Mouse (Mus musculus) bone marrow, adult 2 months (tissue): ENCODE measurements around the gene Gm3415. TPM values are rescaled to one million over a fixed set of nuclear protein-coding genes. Genes with fewer than 3 reads are reported as not detected.

Experiments
- H3K27ac ChIP-seq: fragments of 200-500 bp; 2 replicates; pipeline ENCODE4 v1.5.1; 2012; ENCODE audit warnings: low read depth, mild to moderate bottlenecking, control low read depth, inconsistent platforms, low read length; ENCODE audit not compliant: control insufficient read depth, poor library complexity, insufficient read depth
- H3K4me1 ChIP-seq: fragments of 200-500 bp; 2 replicates; pipeline ENCODE4 v1.6.1; 2011; ENCODE audit warnings: low read length; ENCODE audit not compliant: control insufficient read depth, insufficient read depth
- H3K4me3 ChIP-seq: fragments of 200-500 bp; replicated peaks from 2 replicates; pipeline ENCODE3; 2011; ENCODE audit warnings: mild to moderate bottlenecking, low read depth, low read length, control low read depth; ENCODE audit not compliant: control insufficient read depth
- CTCF ChIP-seq: fragments of 200-500 bp; IDR thresholded peaks from 2 replicates; pipeline ENCODE4 v1.5.1; 2011; ENCODE audit warnings: low read length, control low read depth; ENCODE audit not compliant: control insufficient read depth, insufficient read depth
- POLR2A ChIP-seq: fragments of 200-500 bp; IDR thresholded peaks from 2 replicates; pipeline ENCODE4 v1.6.1; 2011; ENCODE audit warnings: low read depth, mild to moderate bottlenecking, control low read depth, low read length, borderline replicate concordance; ENCODE audit not compliant: control insufficient read depth
- WGBS: fragments of 180-500 bp; shearing (Covaris S2); methylation state at CpG from one replicate; pipeline ENCODE4 v1.1.7; 2018; 5-methylcytosine and 5-hydroxymethylcytosine counted together
- polyA plus RNA-seq: library from polyadenylated mRNA; stranded (reverse); fragments of >200 nt; gene quantifications from 2 replicates; pipeline ENCODE4 v1.2.4, GENCODE M21; 2011; ENCODE audit warnings: low replicate concordance; ENCODE audit not compliant: missing spikeins, insufficient read depth, insufficient read length

The Gm3415 gene
- polyA plus RNA-seq, 1 experiment: not detected

GRCm38 (mm10) chr5:146576668-146577067 lies 20.7 kb downstream of the Gm3415 start:
- no peak for TF ChIP-seq POLR2A
- TF ChIP-seq CTCF: peak; percentile 36; the same call in 1 of the 2 replicates
- Histone ChIP-seq H3K4me1 (no peaks in the 10 kb centered on the region), H3K4me3 (no peak overlapping the region), H3K27ac (no peak overlapping the region)
- WGBS: 80% methylated on average over 3 of the region's 3 CpGs

- TF ChIP-seq POLR2A: no peak
- TF ChIP-seq CTCF: no peak
- no peak overlapping the region for H3K27ac ChIP-seq
- no peak overlapping the region for H3K4me3 ChIP-seq
- no peaks in the 10 kb centered on the region; the same call in 1 of the 2 replicates for H3K4me1 ChIP-seq
- WGBS: 9% methylated on average over 10 of the region's 10 CpGs
These were observed 28.2 kb downstream of the Gm3415 start for GRCm38 (mm10) chr5:146584156-146584477.

GRCm38 (mm10) chr5:146584478-146585306 lies 28.8 kb downstream of the Gm3415 start, which contains the start of gene Gpr12:
Gpr12 (minus strand) TSS chr5:146585239.
- H3K4me1 ChIP-seq: no peaks in the 10 kb centered on the region; the same call in 1 of the 2 replicates
- H3K4me3 ChIP-seq: peak within 1 kb of the TSS; percentile 23
- TF ChIP-seq POLR2A (no peak), CTCF (no peak)
- WGBS: 3% methylated on average over 64 of the region's 64 CpGs
- no peak within 1 kb of the TSS; the same call in 1 of the 2 replicates for H3K27ac ChIP-seq

GRCm38 (mm10) chr5:146585307-146585651 lies 29.3 kb downstream of the Gm3415 start:
- no peaks in the 10 kb centered on the region; the same call in 1 of the 2 replicates for H3K4me1 ChIP-seq
- TF ChIP-seq POLR2A (no peak), CTCF (no peak)
- 1% methylated on average over 10 of the region's 10 CpGs for WGBS
- H3K4me3 ChIP-seq: no peak overlapping the region
- no peak overlapping the region for H3K27ac ChIP-seq

GRCm38 (mm10) chr5:146586357-146587070 lies 30.6 kb downstream of the Gm3415 start:
- no peak for TF ChIP-seq CTCF
- TF ChIP-seq POLR2A: no peak
- no peaks in the 10 kb centered on the region; the same call in 1 of the 2 replicates for H3K4me1 ChIP-seq
- no peak overlapping the region for H3K4me3 ChIP-seq
- 65% methylated on average over 8 of the region's 8 CpGs for WGBS
- no peak overlapping the region for H3K27ac ChIP-seq

- H3K27ac ChIP-seq: no peak overlapping the region
- no peaks in the 10 kb centered on the region; the same call in 1 of the 2 replicates for H3K4me1 ChIP-seq
- no peak overlapping the region for H3K4me3 ChIP-seq
- no peak for TF ChIP-seq POLR2A
- TF ChIP-seq CTCF: no peak
- WGBS: 54% methylated on average over 4 of the region's 4 CpGs
These were observed 35.1 kb downstream of the Gm3415 start for GRCm38 (mm10) chr5:146590987-146591386.

- TF ChIP-seq CTCF: no peak
- no peak for TF ChIP-seq POLR2A
- H3K4me1 ChIP-seq: no peaks in the 10 kb centered on the region; the same call in 1 of the 2 replicates
- WGBS: 83% methylated on average over 4 of the region's 4 CpGs
- no peak overlapping the region for H3K4me3 ChIP-seq
- no peak overlapping the region for H3K27ac ChIP-seq
These were observed 35.7 kb downstream of the Gm3415 start for GRCm38 (mm10) chr5:146591636-146592035.

GRCm38 (mm10) chr5:146592580-146592979 lies 36.6 kb downstream of the Gm3415 start:
- 63% methylated on average over 5 of the region's 5 CpGs for WGBS
- no peak overlapping the region for H3K4me3 ChIP-seq
- H3K27ac ChIP-seq: no peak overlapping the region
- H3K4me1 ChIP-seq: peaks cover 3% of the 10 kb centered on the region
- TF ChIP-seq POLR2A (no peak), CTCF (no peak)
